Mouse (Mus musculus): ENCODE data around the gene Taok2. TPM values are rescaled to one million over a fixed set of nuclear protein-coding genes. Genes with fewer than 3 reads are reported as not detected.
"Not testable (repeated sequence)": the region's sequence is repeated elsewhere in the genome, so short reads cannot be mapped to it uniquely, and the experiment has no call there.

The Taok2 gene
- polyA plus RNA-seq (2011; ENCODE audit: insufficient read length, low read depth, missing spikeins): 42.0 and 45.4 TPM in 2 replicates

- H3K4me3 ChIP-seq (ENCODE audit: insufficient read depth, low read length): peak within 1 kb of the TSS; percentile 96
- H3K27ac ChIP-seq (ENCODE audit: insufficient read depth, low read length): peak within 1 kb of the TSS; percentile 80
- TF ChIP-seq POLR2A (IDR thresholded peaks at IDR 0.05; ENCODE audit: low read depth, low read length) (peak; percentile 98), CTCF (IDR thresholded peaks at IDR 0.05; ENCODE audit: borderline replicate concordance, insufficient read depth, low read length) (no peak)
- H3K4me1 ChIP-seq (ENCODE audit: control insufficient read depth, insufficient read depth, low read length): no peaks in the 10 kb centered on the region; the same call in 1 of the 2 replicates
Measured at GRCm38 (mm10) chr7:126884286-126885164, at the start of gene Taok2. Taok2 (minus strand) TSS chr7:126884703.

GRCm38 (mm10) chr7:126932652-126933051 lies 48.1 kb upstream of the Taok2 start:
- Histone ChIP-seq H3K4me3 (ENCODE audit: insufficient read depth, low read length) (no peak overlapping the region), H3K27ac (ENCODE audit: insufficient read depth, low read length) (no peak overlapping the region), H3K4me1 (ENCODE audit: control insufficient read depth, insufficient read depth, low read length) (no peaks in the 10 kb centered on the region)
- TF ChIP-seq CTCF (IDR thresholded peaks at IDR 0.05; ENCODE audit: borderline replicate concordance, insufficient read depth, low read length): no peak
- no peak for TF ChIP-seq POLR2A (IDR thresholded peaks at IDR 0.05; ENCODE audit: low read depth, low read length)

GRCm38 (mm10) chr7:126929046-126929445 lies 44.5 kb upstream of the Taok2 start:
- no peak for TF ChIP-seq CTCF (IDR thresholded peaks at IDR 0.05; ENCODE audit: borderline replicate concordance, insufficient read depth, low read length)
- peak; percentile 2; the same call in 1 of the 2 replicates for TF ChIP-seq POLR2A (IDR thresholded peaks at IDR 0.05; ENCODE audit: low read depth, low read length)
- peak overlapping the region; percentile 67 for H3K4me3 ChIP-seq (ENCODE audit: insufficient read depth, low read length)
- H3K27ac ChIP-seq (ENCODE audit: insufficient read depth, low read length): 0 out of 2 replicates have a peak overlapping the region, but pooled peaks have one; percentile 3
- H3K4me1 ChIP-seq (ENCODE audit: control insufficient read depth, insufficient read depth, low read length): no peaks in the 10 kb centered on the region

- TF ChIP-seq CTCF (IDR thresholded peaks at IDR 0.05; ENCODE audit: borderline replicate concordance, insufficient read depth, low read length) (no peak), POLR2A (IDR thresholded peaks at IDR 0.05; ENCODE audit: low read depth, low read length) (peak; percentile 65; the same call in 1 of the 2 replicates)
- Histone ChIP-seq H3K4me1 (ENCODE audit: control insufficient read depth, insufficient read depth, low read length) (no peaks in the 10 kb centered on the region), H3K27ac (ENCODE audit: insufficient read depth, low read length) (0 out of 2 replicates have a peak within 1 kb of the TSS, but pooled peaks have one; percentile 8), H3K4me3 (ENCODE audit: insufficient read depth, low read length) (peak within 1 kb of the TSS; percentile 67)
Measured at GRCm38 (mm10) chr7:126928384-126929037, 44.0 kb upstream of the Taok2 start, which contains the start of gene Kctd13. Kctd13 (plus strand) TSS chr7:126928879.

- Histone ChIP-seq H3K4me1 (ENCODE audit: control insufficient read depth, insufficient read depth, low read length) (no peaks in the 10 kb centered on the region), H3K4me3 (ENCODE audit: insufficient read depth, low read length) (no peak overlapping the region), H3K27ac (ENCODE audit: insufficient read depth, low read length) (no peak overlapping the region)
- no peak for TF ChIP-seq CTCF (IDR thresholded peaks at IDR 0.05; ENCODE audit: borderline replicate concordance, insufficient read depth, low read length)
- TF ChIP-seq POLR2A (IDR thresholded peaks at IDR 0.05; ENCODE audit: low read depth, low read length): no peak
Measured at GRCm38 (mm10) chr7:126926299-126926698, 41.8 kb upstream of the Taok2 start.

GRCm38 (mm10) chr7:126923999-126924398 lies 39.5 kb upstream of the Taok2 start:
- no peaks in the 10 kb centered on the region for H3K4me1 ChIP-seq (ENCODE audit: control insufficient read depth, insufficient read depth, low read length)
- TF ChIP-seq POLR2A (IDR thresholded peaks at IDR 0.05; ENCODE audit: low read depth, low read length) (no peak), CTCF (IDR thresholded peaks at IDR 0.05; ENCODE audit: borderline replicate concordance, insufficient read depth, low read length) (no peak)
- H3K27ac ChIP-seq (ENCODE audit: insufficient read depth, low read length): no peak overlapping the region
- H3K4me3 ChIP-seq (ENCODE audit: insufficient read depth, low read length): no peak overlapping the region

GRCm38 (mm10) chr7:126922624-126923060 lies 38.1 kb upstream of the Taok2 start, which contains the start of gene Tmem219:
Tmem219 (minus strand) TSS chr7:126922917.
- H3K27ac ChIP-seq (ENCODE audit: insufficient read depth, low read length): no peak within 1 kb of the TSS
- TF ChIP-seq POLR2A (IDR thresholded peaks at IDR 0.05; ENCODE audit: low read depth, low read length) (no peak), CTCF (IDR thresholded peaks at IDR 0.05; ENCODE audit: borderline replicate concordance, insufficient read depth, low read length) (no peak)
- no peaks in the 10 kb centered on the region for H3K4me1 ChIP-seq (ENCODE audit: control insufficient read depth, insufficient read depth, low read length)
- no peak within 1 kb of the TSS for H3K4me3 ChIP-seq (ENCODE audit: insufficient read depth, low read length)

GRCm38 (mm10) chr7:126921563-126921962 lies 37.1 kb upstream of the Taok2 start:
- no peak overlapping the region for H3K27ac ChIP-seq (ENCODE audit: insufficient read depth, low read length)
- TF ChIP-seq POLR2A (IDR thresholded peaks at IDR 0.05; ENCODE audit: low read depth, low read length) (no peak), CTCF (IDR thresholded peaks at IDR 0.05; ENCODE audit: borderline replicate concordance, insufficient read depth, low read length) (no peak)
- no peaks in the 10 kb centered on the region for H3K4me1 ChIP-seq (ENCODE audit: control insufficient read depth, insufficient read depth, low read length)
- H3K4me3 ChIP-seq (ENCODE audit: insufficient read depth, low read length): no peak overlapping the region

- H3K27ac ChIP-seq (ENCODE audit: insufficient read depth, low read length): no peak overlapping the region
- no peak overlapping the region for H3K4me3 ChIP-seq (ENCODE audit: insufficient read depth, low read length)
- no peaks in the 10 kb centered on the region for H3K4me1 ChIP-seq (ENCODE audit: control insufficient read depth, insufficient read depth, low read length)
- TF ChIP-seq CTCF (IDR thresholded peaks at IDR 0.05; ENCODE audit: borderline replicate concordance, insufficient read depth, low read length) (no peak), POLR2A (IDR thresholded peaks at IDR 0.05; ENCODE audit: low read depth, low read length) (no peak)
Measured at GRCm38 (mm10) chr7:126919973-126920372, 35.5 kb upstream of the Taok2 start.

GRCm38 (mm10) chr7:126918356-126918755 lies 33.9 kb upstream of the Taok2 start:
- H3K4me3 ChIP-seq (ENCODE audit: insufficient read depth, low read length); H3K27ac ChIP-seq (ENCODE audit: insufficient read depth, low read length); H3K4me1 ChIP-seq (ENCODE audit: control insufficient read depth, insufficient read depth, low read length): not testable (repeated sequence)
